30 mouse cellular contexts compared by ENCODE assay signal in genomic region chr5:137836611-137837010, GRCm38 (mm10). TPM values are rescaled to one million over a fixed set of nuclear protein-coding genes. Genes with fewer than 3 reads are reported as not detected.
DNase-seq lines count a peak whose midpoint lies in the region; ATAC-seq and TF ChIP-seq lines count a peak whose summit lies in the region.
"Had no signal": no experiment of that assay in that cellular context is flagged by ENCODE, and none has a peak within 500 bp of the region (broad histone marks: within the 10 kb centered on the region; RNA-seq: fewer than 3 reads in every experiment).

No protein-coding gene starts in this region.

- TF ChIP-seq CTCF in bone marrow macrophage, adult 2 months (IDR thresholded peaks at IDR 0.05; ENCODE audit: low read depth, low read length), result no peak

- H3K4me1 ChIP-seq in bone marrow macrophage, adult 2 months (ENCODE audit: control insufficient read depth, insufficient read depth, low read length), result peaks cover 46% of the 10 kb centered on the region
- H3K4me1 ChIP-seq: embryonic facial prominence, embryonic 13.5 days; embryonic facial prominence, embryonic 15.5 days; forebrain, embryonic 10.5 days; forebrain, embryonic 12.5 days had no signal

- H3K4me3 ChIP-seq in bone marrow macrophage, adult 2 months (ENCODE audit: insufficient read depth, low read length), result no peak overlapping the region
- H3K4me3 ChIP-seq: embryonic facial prominence, embryonic 13.5 days; embryonic facial prominence, embryonic 15.5 days; erythroblast, embryonic 14.5 days; forebrain, embryonic 10.5 days; forebrain, embryonic 12.5 days had no signal

- no peak for TF ChIP-seq POLR2A in bone marrow macrophage, adult 2 months (IDR thresholded peaks at IDR 0.05; ENCODE audit: borderline replicate concordance, low read depth, low read length)

- H3K27ac ChIP-seq in bone marrow macrophage, adult 2 months (ENCODE audit: insufficient read depth, low read depth, low read length), result peak overlapping the region; percentile 75
- H3K27ac ChIP-seq: embryonic facial prominence, embryonic 13.5 days; embryonic facial prominence, embryonic 15.5 days; forebrain, embryonic 10.5 days; forebrain, embryonic 12.5 days had no signal

- DNase-seq in heart, adult 11 months, result peak; percentile 68
- DNase-seq in heart, adult 8-10 months (ENCODE audit: low spot score), result no peak
- DNase-seq in spleen, postnatal 4 days (ENCODE audit: low spot score in 2 of 2), result peak; percentile 9 to 60
- DNase-seq in spleen, adult 12 weeks (ENCODE audit: low spot score), result no peak
- DNase-seq in kidney, adult 9 months, result no peak
- DNase-seq in frontal cortex, postnatal 14 days (ENCODE audit: low spot score in 2 of 2), result no peak
- DNase-seq: adrenal gland, postnatal 10 days; adrenal gland, postnatal 25 days; B cell, adult 2 months; cerebellum, adult 11 months; cerebellum, adult 18-20 months; cerebellum, adult 8-10 months; cerebellum, adult 9-11 months; cerebellum, postnatal 14 days; cerebellum, postnatal 36 days; embryo, embryonic 11 days had no signal

- ATAC-seq in megakaryocyte, adult 5-6 weeks (ENCODE audit: poor library complexity, severe bottlenecking), result peak; percentile 18
- ATAC-seq: CD4-positive, CD25-positive, alpha-beta regulatory T cell, adult 4 months; forebrain, embryonic 14.5 days; forebrain, embryonic 16.5 days had no signal

RNA-seq across cellular contexts. Expression of gene Pilra, which starts 0.5 kb away (rescaled TPM):
- total RNA-seq in heart, adult 8-10 months (2022), result 1 to 10 TPM in 3 of 4 experiments, under 1 TPM in 1; 0.87 to 4.1 (median 2.1) TPM
- 15.5 and 16.8 TPM in 2 replicates for polyA plus RNA-seq in bone marrow macrophage, adult 2 months (2012; ENCODE audit: insufficient read depth, insufficient read length, missing spikeins)
- total RNA-seq in megakaryocyte, adult 5-6 weeks (2015), result 65.2 and 103 TPM in 2 replicates
- 95.8 and 100 TPM in 2 replicates for total RNA-seq in megakaryocyte, adult 5-6 weeks (2017)
- polyA plus RNA-seq: erythroblast, embryonic 14.5 days; forebrain, embryonic 16.5 days had no signal

RNA-seq across cellular contexts. Expression of gene Pilrb1, which starts 21.3 kb away (rescaled TPM):
- 1 to 10 TPM in 2 of 4 experiments, under 1 TPM in 2; 0.44 to 2.8 (median 1.1) TPM for total RNA-seq in heart, adult 8-10 months (2022)
- 15.2 and 19.7 TPM in 2 replicates for polyA plus RNA-seq in bone marrow macrophage, adult 2 months (2012; ENCODE audit: insufficient read depth, insufficient read length, missing spikeins)
- 94.9 and 109 TPM in 2 replicates for total RNA-seq in megakaryocyte, adult 5-6 weeks (2015)
- 82.8 and 86.5 TPM in 2 replicates for total RNA-seq in megakaryocyte, adult 5-6 weeks (2017)
- total RNA-seq: CH12.LX had no signal
- polyA plus RNA-seq: brain, embryonic 14.5 days; embryonic facial prominence, embryonic 11.5 days; embryonic facial prominence, embryonic 13.5 days; erythroblast, embryonic 14.5 days; forebrain, embryonic 10.5 days; forebrain, embryonic 12.5 days; forebrain, embryonic 14.5 days; forebrain, embryonic 16.5 days; G1E had no signal

RNA-seq across cellular contexts. Expression of gene Pilrb2, which starts 35.0 kb away (rescaled TPM):
- 1 to 10 TPM in 1 of 4 experiments, under 1 TPM in 2, not detected in 1; 0.65 to 5.4 (median 0.75) TPM for total RNA-seq in heart, adult 8-10 months (2022)
- 37.4 and 42.3 TPM in 2 replicates for polyA plus RNA-seq in bone marrow macrophage, adult 2 months (2012; ENCODE audit: insufficient read depth, insufficient read length, missing spikeins)
- total RNA-seq in megakaryocyte, adult 5-6 weeks (2015), result 106 and 132 TPM in 2 replicates
- 62.6 and 73.1 TPM in 2 replicates for total RNA-seq in megakaryocyte, adult 5-6 weeks (2017)
- total RNA-seq: CH12.LX had no signal
- polyA plus RNA-seq: embryonic facial prominence, embryonic 11.5 days; embryonic facial prominence, embryonic 13.5 days; erythroblast, embryonic 14.5 days; forebrain, embryonic 10.5 days; forebrain, embryonic 12.5 days; forebrain, embryonic 14.5 days; forebrain, embryonic 16.5 days had no signal

RNA-seq across cellular contexts. Expression of gene Zcwpw1, which starts 49.0 kb away (rescaled TPM):
- total RNA-seq in heart, adult 8-10 months (2022), result under 1 TPM; 0.31 to 0.57 (median 0.54) TPM
- polyA plus RNA-seq in bone marrow macrophage, adult 2 months (2012; ENCODE audit: insufficient read depth, insufficient read length, missing spikeins), result 6.1 TPM in 2 replicates
- total RNA-seq in megakaryocyte, adult 5-6 weeks (2015), result 6.4 and 10.0 TPM in 2 replicates
- 16.1 and 18.1 TPM in 2 replicates for total RNA-seq in megakaryocyte, adult 5-6 weeks (2017)

RNA-seq across cellular contexts. Expression of gene Mepce, which starts 49.2 kb away (rescaled TPM):
- 10 to 100 TPM; 28.9 to 34.2 (median 31.4) TPM for total RNA-seq in heart, adult 8-10 months (2022)
- polyA plus RNA-seq in bone marrow macrophage, adult 2 months (2012; ENCODE audit: insufficient read depth, insufficient read length, missing spikeins), result 31.3 and 35.4 TPM in 2 replicates
- 20.9 and 24.0 TPM in 2 replicates for total RNA-seq in megakaryocyte, adult 5-6 weeks (2015)
- total RNA-seq in megakaryocyte, adult 5-6 weeks (2017), result 16.2 and 22.8 TPM in 2 replicates

Comparison
In these comparisons a context has a peak if more than half of its experiments do, and no peak if none do; other contexts are left out.
1. DNase-seq: peak in heart, adult 11 months (single experiment) and spleen, postnatal 4 days (2 of 2); none in heart, adult 8-10 months (single experiment), spleen, adult 12 weeks (single experiment), kidney, adult 9 months (single experiment) and frontal cortex, postnatal 14 days (0 of 2).
2. RNA of gene Pilra, which starts 0.5 kb away (total RNA-seq): 65.2 to 103 TPM in megakaryocyte, adult 5-6 weeks; 0.87 to 4.1 TPM in heart, adult 8-10 months; every median in the first group is over 10 times any median in the second.
3. RNA of gene Pilrb1, which starts 21.3 kb away (total RNA-seq): 82.8 to 109 TPM in megakaryocyte, adult 5-6 weeks; 0.44 to 2.8 TPM in heart, adult 8-10 months; every median in the first group is over 10 times any median in the second.
4. RNA of gene Pilrb2, which starts 35.0 kb away (total RNA-seq): 62.6 to 132 TPM in megakaryocyte, adult 5-6 weeks; 0.65 to 5.4 TPM in heart, adult 8-10 months; every median in the first group is over 4 times any median in the second.